Mouse (Mus musculus) embryonic facial prominence, embryonic 14.5 days (tissue): ENCODE data around the gene Abcb4. TPM values are rescaled to one million over a fixed set of nuclear protein-coding genes. Genes with fewer than 3 reads are reported as not detected.
"Not testable (repeated sequence)": the region's sequence is repeated elsewhere in the genome, so short reads cannot be mapped to it uniquely, and the experiment has no call there.

ENCODE experiments used
- ATAC-seq: fragments of 200-750 bp; cut with Nextera tagmentation; 2 replicates; pipeline ENCODE4 v1.8.0; 2017; ENCODE audit warnings: low read depth, moderate number of reproducible peaks, moderate TSS enrichment
- DNase-seq: peaks from one replicate; pipeline ENCODE4 v3.0.0-alpha.2; 2015; ENCODE audit warnings: low spot score
- H3K27ac ChIP-seq: fragments of 300-500 bp; sonication (generic); replicated peaks from 2 replicates; pipeline ENCODE4 v1.5.1; 2014; ENCODE audit warnings: low read depth, mild to moderate bottlenecking, low read length, moderate library complexity
- H3K27me3 ChIP-seq: fragments of 300-500 bp; sonication (generic); replicated peaks from 2 replicates; pipeline ENCODE4 v1.6.1; 2014; ENCODE audit warnings: low read length; ENCODE audit not compliant: control insufficient read depth, insufficient read depth
- H3K36me3 ChIP-seq: fragments of 300-500 bp; sonication (generic); 2 replicates; pipeline ENCODE4 v1.6.1; 2014; ENCODE audit warnings: low read length, mixed read lengths; ENCODE audit not compliant: control insufficient read depth, insufficient read depth
- H3K4me1 ChIP-seq: fragments of 300-500 bp; sonication (generic); 2 replicates; pipeline ENCODE4 v1.6.1; 2014; ENCODE audit warnings: antibody characterized with exemption, low read length; ENCODE audit not compliant: control insufficient read depth, insufficient read depth
- H3K4me2 ChIP-seq: fragments of 300-500 bp; sonication (generic); 2 replicates; pipeline ENCODE4 v1.6.1; 2014; ENCODE audit warnings: low read depth, mild to moderate bottlenecking, low read length, moderate library complexity, mixed read lengths
- H3K4me3 ChIP-seq: fragments of 300-500 bp; sonication (generic); 2 replicates; pipeline ENCODE4 v1.5.1; 2014; ENCODE audit warnings: low read depth, mild to moderate bottlenecking, low read length
- H3K9ac ChIP-seq: fragments of 300-500 bp; sonication (generic); 2 replicates; pipeline ENCODE4 v1.6.1; 2014; ENCODE audit warnings: low read depth, mild to moderate bottlenecking, low read length, moderate library complexity, mixed read lengths
- H3K9me3 ChIP-seq: fragments of 300-500 bp; sonication (generic); 2 replicates; pipeline ENCODE4 v1.6.1; 2016; ENCODE audit warnings: low read length; ENCODE audit not compliant: control insufficient read depth
- whole genome bisulfite sequencing: fragments of 180-500 bp; shearing (Covaris S2); extraction: QIAGEN DNeasy Blood & Tissue Kit; methylation state at CpG from one replicate; pipeline ENCODE4 v1.1.7; 2014; 5-methylcytosine and 5-hydroxymethylcytosine counted together
- polyA plus RNA-seq: library from polyadenylated mRNA; unstranded; fragments of >200 nt; fragmentation: Nextera tagmentation; extraction: Ambion mirVana; gene quantifications from 2 replicates; pipeline ENCODE4 v1.2.1, GENCODE M21; 2014

Abcb4 gene
- polyA plus RNA-seq, 1 experiment from 2014 or later = 0.47 TPM

GRCm38 (mm10) chr5:8999108-8999507, 105.6 kb downstream of the Abcb4 start:
- ATAC-seq (no peak), DNase-seq (no peak)
- no peak overlapping the region for H3K27ac ChIP-seq
- WGBS = 75% methylated on average over 4 of the region's 4 CpGs
- peaks cover 7% of the 10 kb centered on the region; the same call in 1 of the 2 replicates for H3K4me1 ChIP-seq
- H3K27me3 ChIP-seq = no peaks in the 10 kb centered on the region
- H3K4me3 ChIP-seq = no peak overlapping the region
- no peaks in the 10 kb centered on the region for H3K9me3 ChIP-seq
- H3K4me2 ChIP-seq = no peak overlapping the region
- H3K9ac ChIP-seq = no peak overlapping the region
- H3K36me3 ChIP-seq = no peaks in the 10 kb centered on the region

GRCm38 (mm10) chr5:9000006-9000405, 106.5 kb downstream of the Abcb4 start:
- not testable (repeated sequence) for H3K4me3 ChIP-seq, H3K4me2 ChIP-seq, H3K27me3 ChIP-seq, DNase-seq, ATAC-seq, H3K4me1 ChIP-seq, H3K9me3 ChIP-seq, H3K27ac ChIP-seq, H3K9ac ChIP-seq, H3K36me3 ChIP-seq
- WGBS = 38% methylated on average over 7 of the region's 7 CpGs

GRCm38 (mm10) chr5:9006585-9006984, 113.1 kb downstream of the Abcb4 start:
- 61% methylated on average over 3 of the region's 3 CpGs for WGBS
- not testable (repeated sequence) for H3K4me2 ChIP-seq, H3K36me3 ChIP-seq, H3K9me3 ChIP-seq, H3K4me1 ChIP-seq, H3K27me3 ChIP-seq, H3K4me3 ChIP-seq, H3K27ac ChIP-seq, ATAC-seq, H3K9ac ChIP-seq, DNase-seq

Other genes starting within 250 kb of the Abcb4 start
- gene Abcb1a, start 233.6 kb upstream of the Abcb4 start, polyA plus RNA-seq = 0.53 and 0.64 TPM in 2 replicates
- 1.7 and 3.0 TPM in 2 replicates for gene Abcb1b, start 95.6 kb upstream of the Abcb4 start, polyA plus RNA-seq
- 37.0 and 37.6 TPM in 2 replicates for gene Crot, start 103.6 kb downstream of the Abcb4 start, polyA plus RNA-seq
- 12.9 and 13.3 TPM in 2 replicates for gene Tmem243, start 207.0 kb downstream of the Abcb4 start, polyA plus RNA-seq